Mouse (Mus musculus): ENCODE data around the gene Hsf3.
"Not testable (repeated sequence)": the region's sequence is repeated elsewhere in the genome, so short reads cannot be mapped to it uniquely, and the experiment has no call there.

Hsf3 gene

DNA sequence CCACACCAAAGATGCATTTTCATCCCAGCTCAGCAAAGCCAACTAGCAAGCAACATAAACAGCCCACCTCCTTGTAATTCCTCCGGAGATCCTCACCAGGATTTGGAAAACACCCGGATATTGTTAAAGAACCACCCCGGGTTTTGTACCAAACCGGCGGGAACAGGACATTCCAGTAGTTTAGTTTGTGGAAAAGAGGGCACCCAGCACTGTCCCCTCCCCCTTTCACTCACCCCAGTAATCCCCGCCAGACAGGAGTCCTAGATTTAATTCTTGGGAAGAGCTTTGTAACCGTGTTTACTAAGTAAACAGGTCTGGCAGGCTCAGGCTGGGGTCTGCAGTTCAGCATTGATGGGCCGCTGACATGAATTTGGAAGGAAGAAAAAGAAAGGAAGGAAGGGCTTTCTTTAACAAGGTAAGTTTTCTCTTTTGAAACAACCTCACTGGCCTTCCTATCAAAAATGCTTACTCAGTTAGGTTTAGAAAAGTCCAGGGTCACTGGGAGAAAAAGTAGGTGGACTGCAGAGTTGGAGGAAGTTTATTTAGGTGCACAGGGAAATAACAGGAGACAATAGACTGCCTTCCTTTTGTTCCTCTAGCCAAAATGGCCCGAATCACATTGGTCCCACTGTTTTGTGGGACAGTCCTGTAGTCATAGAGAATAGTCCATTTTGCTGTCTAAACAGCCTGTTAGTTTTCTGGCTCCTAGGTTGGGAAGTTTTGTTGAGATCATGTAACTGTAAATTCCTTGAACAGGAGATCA is at the start of gene Hsf3:
Gene Hsf3 (minus strand): TSS at position 94 of the 763 bp plus-strand sequence.
- no peak for DNase-seq (ENCODE audit: low read depth)

DNA sequence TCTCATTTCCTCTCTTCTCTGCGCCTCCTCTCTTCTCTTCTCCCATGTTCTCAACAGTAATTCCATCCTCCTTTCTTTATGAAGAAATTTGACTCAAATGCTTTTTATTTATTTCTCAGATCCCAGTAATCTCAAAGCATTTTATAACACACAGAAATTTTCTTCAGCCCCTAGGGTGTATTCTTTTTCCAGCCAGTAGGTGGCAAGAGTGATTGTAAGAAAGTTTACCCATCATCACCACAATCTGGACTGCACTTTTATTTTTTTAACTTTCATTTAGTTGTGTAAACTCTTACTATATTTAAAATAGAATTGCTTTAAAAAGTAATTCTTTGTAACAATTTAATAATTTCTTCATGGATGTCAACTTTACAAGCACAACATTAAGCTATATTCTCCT is 45.5 kb upstream of the Hsf3 start:
- DNase-seq (ENCODE audit: low read depth) = no peak

DNA sequence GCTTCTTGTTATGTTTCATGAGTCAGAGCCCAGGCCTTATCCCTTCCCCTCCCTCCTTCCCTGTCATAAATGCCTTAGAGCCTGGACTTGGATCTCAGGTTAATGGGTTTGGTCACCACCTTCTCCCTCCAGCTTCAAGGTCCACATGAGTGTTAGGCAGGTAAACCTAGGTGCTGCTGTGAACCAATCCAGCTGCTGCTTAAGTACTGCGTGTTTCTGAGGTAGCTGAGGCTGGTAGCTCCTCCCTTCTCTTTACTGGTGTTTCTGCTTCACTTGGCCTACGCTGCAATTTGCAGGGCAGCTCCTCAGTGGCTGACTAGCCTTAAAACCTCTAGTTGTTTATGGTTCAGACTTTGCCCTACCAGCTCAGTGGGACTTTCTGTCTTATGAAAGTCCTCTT is 945 bp downstream of the Hsf3 start, which contains the start of gene Heph:
Gene Heph (plus strand): TSS at position 211 of the 400 bp plus-strand sequence.
- DNase-seq (ENCODE audit: low read depth) = no peak

DNA sequence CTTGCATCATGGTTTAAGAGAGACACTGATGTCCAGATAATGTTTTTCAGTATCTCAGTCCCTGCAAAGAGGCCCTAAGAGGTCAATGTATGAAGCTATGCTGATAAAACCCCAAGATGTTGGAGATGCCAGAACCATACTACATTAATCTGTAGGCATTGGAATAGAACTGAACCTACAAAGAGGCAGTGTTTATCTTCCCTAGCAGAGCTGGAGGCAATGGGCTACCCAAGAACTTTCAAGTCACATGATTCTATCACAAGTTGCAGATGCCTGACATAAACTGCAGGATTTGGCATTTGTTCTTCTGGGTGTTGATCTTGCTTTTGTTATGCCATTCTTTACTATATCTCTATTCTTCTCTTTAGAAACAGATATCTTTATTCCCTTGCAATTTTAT is 36.7 kb downstream of the Hsf3 start:
- DNase-seq (ENCODE audit: low read depth) = no peak

DNA sequence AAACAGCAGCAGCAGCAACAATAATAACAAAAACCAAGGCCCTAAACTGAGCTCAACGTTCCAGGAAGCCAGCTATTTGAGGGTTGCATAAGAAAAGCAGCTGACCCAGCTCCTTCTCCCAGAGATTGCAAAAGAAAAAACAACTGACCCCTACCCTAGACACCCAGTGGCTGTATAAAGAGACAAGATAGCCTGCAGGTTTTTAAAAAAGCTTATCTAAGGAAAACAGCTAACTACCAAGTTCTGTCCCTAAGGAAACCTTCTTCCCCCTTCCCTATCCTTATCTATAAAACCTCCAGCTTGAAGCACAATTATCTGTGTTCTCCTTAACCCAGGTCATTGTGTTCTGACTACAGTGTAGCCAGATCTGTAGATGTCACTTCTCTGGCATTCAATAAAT is 38.4 kb downstream of the Hsf3 start:
- no peak for DNase-seq (ENCODE audit: low read depth)

DNA sequence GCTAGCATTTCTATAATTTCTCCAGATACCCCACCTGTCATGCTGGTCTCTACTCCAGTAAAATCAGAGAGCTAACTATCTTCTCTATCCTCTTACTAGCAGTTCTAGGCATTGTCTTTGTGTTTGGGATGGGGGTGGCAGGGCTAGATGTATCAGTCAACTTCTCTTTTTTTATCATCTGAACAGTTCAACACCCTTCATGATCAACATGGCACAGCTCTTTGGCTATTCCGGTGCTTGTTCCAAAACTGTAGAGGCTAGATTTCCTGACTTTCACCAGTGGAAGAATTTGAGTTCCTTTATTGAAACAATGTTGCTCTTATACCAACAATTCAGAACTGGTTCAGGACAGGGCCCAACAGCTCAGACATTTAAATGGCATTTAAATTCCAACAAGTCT is 39.1 kb downstream of the Hsf3 start:
- no peak for DNase-seq (ENCODE audit: low read depth)

DNA sequence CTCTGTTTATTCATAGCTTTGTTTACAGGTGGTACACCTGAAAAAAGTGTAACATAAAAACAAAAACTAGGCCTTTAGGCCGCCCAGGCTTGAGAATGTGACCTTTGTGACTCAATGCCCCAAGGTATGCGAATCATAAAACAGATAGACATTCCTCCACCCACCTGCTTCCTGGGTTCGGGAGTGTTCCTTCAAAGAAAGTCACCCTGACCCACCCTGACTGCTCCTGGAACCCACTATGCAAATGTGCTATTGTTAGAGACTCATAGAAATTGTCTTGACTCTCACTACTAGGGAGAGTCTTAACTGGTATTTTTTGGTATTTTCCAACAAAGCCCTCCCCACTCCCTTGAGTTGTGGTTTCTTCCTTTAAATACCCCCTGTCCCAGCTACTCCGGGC is 40.7 kb downstream of the Hsf3 start:
- not testable (repeated sequence) for DNase-seq (ENCODE audit: low read depth)

DNA sequence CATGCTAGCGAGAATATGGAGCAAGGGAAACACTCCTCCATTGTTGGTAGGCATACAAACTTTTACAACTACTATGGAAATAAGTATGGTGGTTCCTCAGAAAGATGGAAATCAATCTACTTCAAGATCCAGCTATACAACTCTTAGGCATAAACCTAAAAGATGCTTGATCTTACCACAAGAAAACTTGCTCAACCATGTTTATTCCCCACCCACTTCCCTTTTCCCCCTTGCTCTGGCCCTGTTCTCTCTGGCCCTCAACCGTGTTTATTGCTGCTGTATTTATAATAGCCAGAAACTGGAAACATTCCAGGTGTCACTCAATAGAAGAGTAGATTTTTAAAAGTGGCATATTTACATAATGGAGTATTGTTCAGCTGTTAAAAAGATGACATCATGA is 117.0 kb downstream of the Hsf3 start:
- no peak for DNase-seq (ENCODE audit: low read depth)

DNA sequence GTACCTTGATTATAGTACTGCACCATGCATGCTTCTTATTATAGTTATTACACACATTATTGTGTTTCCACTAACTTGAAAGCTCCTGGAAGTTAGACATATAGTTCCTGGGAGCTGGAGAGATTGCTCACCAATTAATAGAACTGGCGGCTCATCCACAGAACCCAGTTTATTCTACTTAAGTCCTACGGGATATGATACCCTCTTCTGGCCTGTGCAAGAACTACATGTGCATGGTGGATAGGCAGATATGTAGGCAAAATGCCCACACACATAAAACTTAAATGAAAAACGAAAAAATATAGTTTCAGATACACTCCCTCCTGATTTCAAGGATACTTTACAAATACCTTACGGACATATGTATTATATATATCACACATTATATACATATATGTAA is 126.3 kb downstream of the Hsf3 start:
- DNase-seq (ENCODE audit: low read depth) = peak; percentile 0

DNA sequence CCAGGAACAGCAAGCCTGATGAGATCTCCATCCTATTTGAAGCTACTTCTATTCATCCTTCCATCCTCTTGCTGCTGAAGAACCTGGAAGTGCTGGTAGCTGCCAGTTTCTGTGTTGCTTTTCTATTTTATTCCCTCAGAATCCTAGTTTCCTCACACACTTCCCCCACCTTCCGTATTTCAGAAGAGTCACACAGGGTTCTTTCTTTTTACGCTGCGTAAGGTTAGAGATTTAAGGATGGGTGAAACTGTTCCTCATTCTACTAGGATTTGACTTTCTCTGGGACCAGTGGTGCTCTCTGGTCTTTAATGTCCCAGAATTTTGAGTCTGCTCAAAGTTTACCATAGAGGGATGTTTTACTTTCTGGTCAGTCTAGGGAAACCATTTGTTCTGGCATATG is 162.8 kb downstream of the Hsf3 start, which contains the start of gene Vsig4:
Gene Vsig4 (minus strand): TSS at position 101 of the 400 bp plus-strand sequence.
- DNase-seq (ENCODE audit: low read depth) = no peak

DNA sequence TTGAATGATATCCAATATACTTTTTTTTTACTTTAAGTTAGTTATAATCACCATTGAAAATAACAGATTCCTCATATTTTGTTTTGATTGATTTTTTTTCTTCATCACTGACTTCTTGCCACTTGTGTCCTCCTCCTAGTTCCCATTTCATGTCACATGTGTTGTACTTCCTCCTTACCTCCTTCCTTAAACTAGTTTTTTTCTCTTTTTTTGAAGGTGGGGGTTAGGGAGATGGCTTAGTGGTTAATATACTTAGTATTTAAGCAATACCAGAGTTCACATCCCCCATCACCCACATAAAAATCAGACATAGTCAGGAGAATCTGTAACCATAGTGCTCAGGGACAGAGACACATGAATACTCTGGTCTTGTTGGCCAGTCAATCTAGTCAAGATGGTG is 199.6 kb downstream of the Hsf3 start:
- no peak for DNase-seq (ENCODE audit: low read depth)

All from c-Kit-positive CD71-positive TER-119-negative erythroid progenitor cells, embryonic 14.5 days (primary cell).